Mouse (Mus musculus): ENCODE results near the gene Cuedc2. TPM values are rescaled to one million over a fixed set of nuclear protein-coding genes. Genes with fewer than 3 reads are reported as not detected.
A peak's percentile ranks its signal among the peaks of the same experiment; 100 is the strongest.

Cuedc2 gene
- total and polyA plus RNA-seq, 2 experiments from 2014 or later: 157 to 314 TPM

GRCm38 (mm10) chr19:46316846-46317545 is 21.5 kb downstream of the Cuedc2 start:
- peaks cover 22% of the 10 kb centered on the region for H3K4me1 ChIP-seq (ENCODE audit: insufficient read depth, low read length)
- peak overlapping the region; percentile 77 for H3K9ac ChIP-seq (replicated peaks; ENCODE audit: low read length, poor library complexity, severe bottlenecking)
- H3K36me3 ChIP-seq (ENCODE audit: insufficient read depth, low read length): peaks cover 29% of the 10 kb centered on the region
- peak overlapping the region; percentile 83 for H3K4me2 ChIP-seq (ENCODE audit: low read depth, low read length, poor library complexity, severe bottlenecking)
- ATAC-seq (ENCODE audit: low FRiP score) (0 out of 2 replicates have a peak, but pooled peaks have one; percentile 13), DNase-seq (ENCODE audit: low spot score) (no peak)
- H3K27me3 ChIP-seq (ENCODE audit: insufficient read depth, low read length): peaks cover 4% of the 10 kb centered on the region; the same call in 1 of the 2 replicates
- 25% methylated on average over 15 of the region's 15 CpGs for WGBS
- no peak for TF ChIP-seq CTCF (IDR thresholded peaks at IDR 0.05)
- peak overlapping the region; percentile 73 for H3K27ac ChIP-seq (ENCODE audit: low read depth, low read length)
- no peaks in the 10 kb centered on the region for H3K9me3 ChIP-seq (ENCODE audit: low read length)
- H3K4me3 ChIP-seq (ENCODE audit: low read depth, low read length): peak overlapping the region; percentile 75

- WGBS: 51% methylated on average over 12 of the region's 12 CpGs
- Histone ChIP-seq H3K27me3 (ENCODE audit: insufficient read depth, low read length) (peaks cover 4% of the 10 kb centered on the region; the same call in 1 of the 2 replicates), H3K9me3 (ENCODE audit: low read length) (no peaks in the 10 kb centered on the region), H3K27ac (ENCODE audit: low read depth, low read length) (no peak overlapping the region), H3K4me2 (ENCODE audit: low read depth, low read length, poor library complexity, severe bottlenecking) (peak overlapping the region; percentile 83), H3K36me3 (ENCODE audit: insufficient read depth, low read length) (peaks cover 40% of the 10 kb centered on the region), H3K4me3 (ENCODE audit: low read depth, low read length) (peak overlapping the region; percentile 75), H3K4me1 (ENCODE audit: insufficient read depth, low read length) (peaks cover 12% of the 10 kb centered on the region), H3K9ac (replicated peaks; ENCODE audit: low read length, poor library complexity, severe bottlenecking) (0 out of 2 replicates have a peak overlapping the region, but pooled peaks have one; percentile 77)
- no peak for DNase-seq (ENCODE audit: low spot score)
- no peak for TF ChIP-seq CTCF (IDR thresholded peaks at IDR 0.05)
- no peak for ATAC-seq (ENCODE audit: low FRiP score)
Measured at GRCm38 (mm10) chr19:46315752-46316610, 22.5 kb downstream of the Cuedc2 start.

GRCm38 (mm10) chr19:46314872-46315742 is 23.4 kb downstream of the Cuedc2 start:
- WGBS: 50% methylated on average over 14 of the region's 14 CpGs
- DNase-seq (ENCODE audit: low spot score): no peak

GRCm38 (mm10) chr19:46314151-46314601 is 24.3 kb downstream of the Cuedc2 start:
- no peaks in the 10 kb centered on the region for H3K9me3 ChIP-seq (ENCODE audit: low read length)
- no peak overlapping the region for H3K9ac ChIP-seq (replicated peaks; ENCODE audit: low read length, poor library complexity, severe bottlenecking)
- H3K36me3 ChIP-seq (ENCODE audit: insufficient read depth, low read length): peaks cover 44% of the 10 kb centered on the region
- H3K4me1 ChIP-seq (ENCODE audit: insufficient read depth, low read length): peaks cover 11% of the 10 kb centered on the region
- 18% methylated on average over 18 of the region's 18 CpGs for WGBS
- DNase-seq (ENCODE audit: low spot score) (no peak), ATAC-seq (ENCODE audit: low FRiP score) (no peak)
- H3K27ac ChIP-seq (ENCODE audit: low read depth, low read length): no peak overlapping the region
- peaks cover 4% of the 10 kb centered on the region; the same call in 1 of the 2 replicates for H3K27me3 ChIP-seq (ENCODE audit: insufficient read depth, low read length)
- no peak overlapping the region for H3K4me3 ChIP-seq (ENCODE audit: low read depth, low read length)
- H3K4me2 ChIP-seq (ENCODE audit: low read depth, low read length, poor library complexity, severe bottlenecking): no peak overlapping the region
- TF ChIP-seq CTCF (IDR thresholded peaks at IDR 0.05): no peak

More at GRCm38 (mm10) chr19:46314872-46315742, 23.4 kb downstream of the Cuedc2 start:
- H3K27ac ChIP-seq (ENCODE audit: low read depth, low read length): no peak overlapping the region
- no peak for TF ChIP-seq CTCF (IDR thresholded peaks at IDR 0.05)
- H3K9me3 ChIP-seq (ENCODE audit: low read length): no peaks in the 10 kb centered on the region
- peaks cover 44% of the 10 kb centered on the region for H3K36me3 ChIP-seq (ENCODE audit: insufficient read depth, low read length)
- H3K4me1 ChIP-seq (ENCODE audit: insufficient read depth, low read length): peaks cover 11% of the 10 kb centered on the region
- no peak for ATAC-seq (ENCODE audit: low FRiP score)
- no peak overlapping the region for H3K9ac ChIP-seq (replicated peaks; ENCODE audit: low read length, poor library complexity, severe bottlenecking)
- peaks cover 4% of the 10 kb centered on the region; the same call in 1 of the 2 replicates for H3K27me3 ChIP-seq (ENCODE audit: insufficient read depth, low read length)
- peak overlapping the region; percentile 83; the same call in 1 of the 2 replicates for H3K4me2 ChIP-seq (ENCODE audit: low read depth, low read length, poor library complexity, severe bottlenecking)
- no peak overlapping the region for H3K4me3 ChIP-seq (ENCODE audit: low read depth, low read length)

- no peak overlapping the region for H3K27ac ChIP-seq (ENCODE audit: low read depth, low read length)
- no peak for DNase-seq (ENCODE audit: low spot score)
- H3K36me3 ChIP-seq (ENCODE audit: insufficient read depth, low read length): peaks cover 44% of the 10 kb centered on the region
- 0 out of 2 replicates have a peak, but pooled peaks have one; percentile 1 for TF ChIP-seq CTCF (IDR thresholded peaks at IDR 0.05)
- H3K4me3 ChIP-seq (ENCODE audit: low read depth, low read length): no peak overlapping the region
- 75% methylated on average over 6 of the region's 6 CpGs for WGBS
- H3K9me3 ChIP-seq (ENCODE audit: low read length): no peaks in the 10 kb centered on the region
- no peak overlapping the region for H3K4me2 ChIP-seq (ENCODE audit: low read depth, low read length, poor library complexity, severe bottlenecking)
- H3K9ac ChIP-seq (replicated peaks; ENCODE audit: low read length, poor library complexity, severe bottlenecking): no peak overlapping the region
- H3K27me3 ChIP-seq (ENCODE audit: insufficient read depth, low read length): peaks cover 4% of the 10 kb centered on the region; the same call in 1 of the 2 replicates
- H3K4me1 ChIP-seq (ENCODE audit: insufficient read depth, low read length): peaks cover 11% of the 10 kb centered on the region
- ATAC-seq (ENCODE audit: low FRiP score): no peak
Measured at GRCm38 (mm10) chr19:46313591-46313990, 24.9 kb downstream of the Cuedc2 start.

All from midbrain, postnatal 0 days (tissue).